ENCODE assay signal across 9 mouse cellular contexts in genomic region chr2:150766083-150766862, GRCm38 (mm10). TPM values are rescaled to one million over a fixed set of nuclear protein-coding genes. Genes with fewer than 3 reads are reported as not detected.
DNase-seq lines count a peak whose midpoint lies in the region; ATAC-seq and TF ChIP-seq lines count a peak whose summit lies in the region.
"Had no signal": no experiment of that assay in that cellular context is flagged by ENCODE, and none has a peak within 500 bp of the region (broad histone marks: within the 10 kb centered on the region; RNA-seq: fewer than 3 reads in every experiment).

No protein-coding gene starts in this region.

- no peak overlapping the region for H3K27ac ChIP-seq in MEL (ENCODE audit: control insufficient read depth, low read depth, low read length)
- H3K27ac ChIP-seq in brown adipose tissue, adult 24 weeks (replicated peaks; ENCODE audit: low read depth, low read length), result peak overlapping the region; percentile 7
- peak overlapping the region; percentile 52; the same call in 1 of the 2 replicates for H3K27ac ChIP-seq in limb, embryonic 13.5 days

- TF ChIP-seq CTCF in MEL (IDR thresholded peaks at IDR 0.05 in 2 of 3, conservative IDR thresholded peaks at IDR 0.05 in 1 of 3; ENCODE audit: control insufficient read depth in 1 of 3, insufficient read depth in 1 of 3, low read depth in 2 of 3, low read length in 3 of 3, poor library complexity in 1 of 3, severe bottlenecking in 1 of 3), result no peak

- peak; percentile 25 for DNase-seq in heart, postnatal 4 days
- no peak for DNase-seq in heart, postnatal 25 days (ENCODE audit: low spot score)
- peak; percentile 31 for DNase-seq in MEL (ENCODE audit: low read depth, low spot score)
- DNase-seq in right cerebral cortex, postnatal 36 days (ENCODE audit: low spot score in 2 of 2), result no peak
- no peak for DNase-seq in layer of hippocampus, adult 8-10 months (ENCODE audit: low spot score in 2 of 2)
- no peak for DNase-seq in urinary bladder, postnatal 36 days (ENCODE audit: low spot score in 2 of 2)
- DNase-seq: gastrocnemius, postnatal 14 days had no signal

- TF ChIP-seq EP300 in MEL (IDR thresholded peaks at IDR 0.05; ENCODE audit: low read depth in 1 of 2, low read length in 2 of 2), result no peak

- no peak for ATAC-seq in limb, embryonic 13.5 days (ENCODE audit: low FRiP score, low read depth)

- intact Hi-C loops in heart, postnatal 25 days (cut with DNase I), result no loop called here

- H3K9ac ChIP-seq in MEL (ENCODE audit: control insufficient read depth, low read depth, low read length, poor library complexity, severe bottlenecking), result no peak overlapping the region
- H3K9ac ChIP-seq in limb, embryonic 13.5 days, result no peak overlapping the region

- no peaks in the 10 kb centered on the region for H3K27me3 ChIP-seq in MEL (ENCODE audit: control insufficient read depth in 1 of 2, insufficient read depth in 2 of 2, low read length in 2 of 2)
- no peaks in the 10 kb centered on the region for H3K27me3 ChIP-seq in limb, embryonic 13.5 days

- no peaks in the 10 kb centered on the region; a peak in 1 of 4 replicates for H3K36me3 ChIP-seq in MEL (ENCODE audit: control insufficient read depth in 1 of 2, insufficient read depth in 2 of 2, low read length in 2 of 2)
- H3K36me3 ChIP-seq in limb, embryonic 13.5 days, result peaks cover 54% of the 10 kb centered on the region

- 80% methylated on average over 4 of the region's 4 CpGs for WGBS in limb, embryonic 13.5 days

- TF ChIP-seq POLR2A in MEL (IDR thresholded peaks at IDR 0.05; ENCODE audit: control insufficient read depth in 1 of 2, insufficient read depth in 1 of 2, low read depth in 1 of 2, low read length in 2 of 2, poor library complexity in 1 of 2), result no peak

- H3K4me2 ChIP-seq in limb, embryonic 13.5 days (replicated peaks), result no peak overlapping the region

- H3K79me2 ChIP-seq in MEL (ENCODE audit: control insufficient read depth, insufficient read depth, low read length, poor library complexity), result no peaks in the 10 kb centered on the region

- no peak for TF ChIP-seq RAD21 in MEL (IDR thresholded peaks at IDR 0.05; ENCODE audit: low read depth, low read length)

- H3K9me3 ChIP-seq in MEL (replicated peaks; ENCODE audit: insufficient read depth, low read length), result no peaks in the 10 kb centered on the region
- H3K9me3 ChIP-seq in limb, embryonic 13.5 days, result no peaks in the 10 kb centered on the region

- H3K4me3 ChIP-seq in MEL (ENCODE audit: control insufficient read depth in 1 of 2, insufficient read depth in 1 of 2, low read depth in 2 of 2, low read length in 2 of 2), result no peak overlapping the region
- H3K4me3 ChIP-seq in brown adipose tissue, adult 24 weeks (ENCODE audit: insufficient read depth, low read depth, low read length), result no peak overlapping the region
- no peak overlapping the region for H3K4me3 ChIP-seq in limb, embryonic 13.5 days

- no peaks in the 10 kb centered on the region for H3K4me1 ChIP-seq in MEL (ENCODE audit: control insufficient read depth in 1 of 2, insufficient read depth in 2 of 2, low read length in 2 of 2)
- peaks cover 6% of the 10 kb centered on the region; the same call in 1 of the 2 replicates for H3K4me1 ChIP-seq in brown adipose tissue, adult 24 weeks (ENCODE audit: control insufficient read depth, insufficient read depth, insufficient read length, low read length)
- H3K4me1 ChIP-seq in limb, embryonic 13.5 days, result peaks cover 49% of the 10 kb centered on the region

TF ChIP-seq in MEL, 35 proteins besides CTCF, POLR2A, EP300 and RAD21:
- TF ChIP-seq ZMIZ1 (IDR thresholded peaks at IDR 0.05; ENCODE audit: low read depth, low read length), result no peak
- no peak for TF ChIP-seq TAL1 (IDR thresholded peaks at IDR 0.05; ENCODE audit: low read length)
- TF ChIP-seq MYC (IDR thresholded peaks at IDR 0.05; ENCODE audit: low read depth, low read length), result no peak
- no peak for TF ChIP-seq SMC3 (IDR thresholded peaks at IDR 0.05; ENCODE audit: low read depth, low read length)
- no peak for TF ChIP-seq MAFK (IDR thresholded peaks at IDR 0.05; ENCODE audit: borderline replicate concordance, low read depth, low read length)

RNA-seq across cellular contexts. Expression of gene Entpd6, which starts 17.4 kb away (rescaled TPM):
- 10 to 100 TPM; 16.9 to 18.0 TPM for total RNA-seq in heart, postnatal 4 days (2021)
- 10 to 100 TPM; 16.1 to 16.6 TPM for total RNA-seq in heart, postnatal 25 days (2021)
- total RNA-seq in MEL (2012; rRNA removed), result 34.3 and 48.2 TPM in 2 replicates
- polyA plus RNA-seq in MEL (2012; ENCODE audit: insufficient read depth in 1 of 2, insufficient read length in 2 of 2, low read depth in 1 of 2, low replicate concordance in 2 of 2, missing spikeins in 1 of 2), result 10 to 100 TPM in 1 of 2 experiments, not detected in 1; 47.9 TPM
- polyA plus RNA-seq in brown adipose tissue, adult 24 weeks (2012; ENCODE audit: insufficient read depth, insufficient read length, missing spikeins), result 12.6 and 16.9 TPM in 2 replicates
- polyA plus RNA-seq in limb, embryonic 13.5 days (2015; fragmentation: Nextera tagmentation; extraction: Ambion mirVana), result 29.3 and 29.9 TPM in 2 replicates
- total RNA-seq in layer of hippocampus, adult 8-10 months (2022), result 10 to 100 TPM; 57.3 to 70.1 (median 67.0) TPM

RNA-seq across cellular contexts. Expression of gene Pygb, which starts 20.3 kb away (rescaled TPM):
- total RNA-seq in heart, postnatal 4 days (2021), result 100 to 1,000 TPM; 344 to 352 TPM
- 100 to 1,000 TPM; 444 to 470 TPM for total RNA-seq in heart, postnatal 25 days (2021)
- 19.0 and 21.0 TPM in 2 replicates for total RNA-seq in MEL (2012; rRNA removed)
- polyA plus RNA-seq in MEL (2012; ENCODE audit: insufficient read depth in 1 of 2, insufficient read length in 2 of 2, low read depth in 1 of 2, low replicate concordance in 2 of 2, missing spikeins in 1 of 2), result 10 to 100 TPM in 1 of 2 experiments, not detected in 1; 26.5 TPM
- 51.9 and 52.1 TPM in 2 replicates for polyA plus RNA-seq in brown adipose tissue, adult 24 weeks (2012; ENCODE audit: insufficient read depth, insufficient read length, missing spikeins)
- polyA plus RNA-seq in limb, embryonic 13.5 days (2015; fragmentation: Nextera tagmentation; extraction: Ambion mirVana), result 95.7 and 107 TPM in 2 replicates
- 100 to 1,000 TPM; 197 to 249 (median 221) TPM for total RNA-seq in layer of hippocampus, adult 8-10 months (2022)

Comparison
In these comparisons a context has a peak if more than half of its experiments do, and no peak if none do; other contexts are left out.
1. DNase-seq: peak in heart, postnatal 4 days (single experiment) and MEL (single experiment); none in heart, postnatal 25 days (single experiment), right cerebral cortex, postnatal 36 days (0 of 2), layer of hippocampus, adult 8-10 months (0 of 2) and urinary bladder, postnatal 36 days (0 of 2).